Mouse (Mus musculus) monocyte, adult 5-6 weeks (primary cell): ENCODE data around the gene Meltf. TPM values are rescaled to one million over a fixed set of nuclear protein-coding genes. Genes with fewer than 3 reads are reported as not detected.

ENCODE experiments used
- total RNA-seq: library from RNA; stranded (forward); fragments of 200-1000, 200-491, 200-594 nt; gene quantifications from 3 replicates; pipeline ENCODE4 v1.2.3, GENCODE M21; 2017

Gene Meltf
- total RNA-seq, 1 experiment from 2014 or later = not detected

Other genes starting within 250 kb of the Meltf start
- 66.7 to 92.9 TPM (median 70.2 TPM) in 3 replicates for gene Dlg1, start 215.4 kb upstream of the Meltf start, total RNA-seq
- gene Pigz, start 55.0 kb downstream of the Meltf start, total RNA-seq = 0.19 TPM in 1 of 3 replicates, not detected in the others
- gene 0610012G03Rik, start 69.7 kb downstream of the Meltf start, total RNA-seq = 6.4 to 10.0 TPM (median 7.6 TPM) in 3 replicates
- gene Ncbp2, start 69.7 kb downstream of the Meltf start, total RNA-seq = 25.7 to 26.9 TPM (median 26.0 TPM) in 3 replicates
- gene Senp5, start 124.5 kb downstream of the Meltf start, total RNA-seq = 11.9 to 24.6 TPM (median 17.9 TPM) in 3 replicates
- gene Pak2, start 200.5 kb downstream of the Meltf start, total RNA-seq = 73.5 to 104 TPM (median 79.7 TPM) in 3 replicates
- 47.5 to 86.8 TPM (median 70.6 TPM) in 3 replicates for gene Pigx, start 220.9 kb downstream of the Meltf start, total RNA-seq
- 11.1 to 15.4 TPM (median 12.7 TPM) in 3 replicates for gene Cep19, start 221.0 kb downstream of the Meltf start, total RNA-seq